Mouse (Mus musculus) heart, adult 2 months (tissue): Measurements from ENCODE around the gene Rabepk. TPM values are rescaled to one million over a fixed set of nuclear protein-coding genes. Genes with fewer than 3 reads are reported as not detected.

Experiments used
- DNase-seq, 2 experiments: peaks; one replicate each; pipeline ENCODE4 v3.0.0; 2021
- H3K27ac ChIP-seq: fragments of 200-600 bp; 2 replicates; pipeline ENCODE4 v1.8.1; 2022
- H3K27me3 ChIP-seq: fragments of 200-500 bp; 2 replicates; pipeline ENCODE4 v1.6.1; 2012; ENCODE audit warnings: mild to moderate bottlenecking, low read length, inconsistent platforms, mixed read lengths; ENCODE audit not compliant: control insufficient read depth, insufficient read depth
- H3K36me3 ChIP-seq: fragments of 200-500 bp; 2 replicates; pipeline ENCODE4 v1.6.1; 2012; ENCODE audit warnings: low read length, inconsistent platforms; ENCODE audit not compliant: control insufficient read depth, insufficient read depth
- H3K4me1 ChIP-seq: fragments of 200-500 bp; 2 replicates; pipeline ENCODE4 v1.6.1; 2011; ENCODE audit warnings: low read length; ENCODE audit not compliant: control insufficient read depth, insufficient read depth
- H3K4me3 ChIP-seq: fragments of 200-600 bp; 2 replicates; pipeline ENCODE4 v1.8.1; 2022
- H3K79me2 ChIP-seq: fragments of 200-500 bp; replicated peaks from 2 replicates; pipeline ENCODE4 v1.6.1; 2012; ENCODE audit warnings: mild to moderate bottlenecking, inconsistent platforms, low read length, moderate library complexity, mixed read lengths; ENCODE audit not compliant: control insufficient read depth, insufficient read depth
- H3K9ac ChIP-seq: fragments of 200-500 bp; 2 replicates; pipeline ENCODE4 v1.6.1; 2012; ENCODE audit warnings: low read depth, mild to moderate bottlenecking, control low read depth, inconsistent platforms, low read length, mixed read lengths
- CTCF ChIP-seq: fragments of 200-600 bp; IDR thresholded peaks from 2 replicates; pipeline ENCODE4 v1.8.1; 2022; ENCODE audit warnings: antibody characterized with exemption, mild to moderate bottlenecking, moderate library complexity
- EP300 ChIP-seq: fragments of 200-500 bp; IDR thresholded peaks from 2 replicates; pipeline ENCODE4 v1.6.1; 2011; ENCODE audit warnings: low read depth, low read length, control low read depth; ENCODE audit not compliant: insufficient read depth
- POLR2A ChIP-seq: fragments of 200-500 bp; IDR thresholded peaks from 2 replicates; pipeline ENCODE4 v1.6.1; 2011; ENCODE audit warnings: mild to moderate bottlenecking, low read depth, low read length, control low read depth; ENCODE audit not compliant: insufficient read depth
- WGBS: fragments of 180-500 bp; shearing (Covaris S2); methylation state at CpG from one replicate; pipeline ENCODE4 v1.1.7; 2018; 5-methylcytosine and 5-hydroxymethylcytosine counted together
- intact Hi-C: fragments of 180-260 bp; cut with DNase I; formaldehyde crosslinking; loops from one replicate; pipeline ENCODE4 v1.15.1; 2025
- polyA plus RNA-seq: library from polyadenylated mRNA; depleted of rRNA; stranded (reverse); fragments of >200 nt; gene quantifications from 2 replicates; pipeline ENCODE4 v1.2.3, GENCODE M21; 2012
- total RNA-seq, 2 experiments: library from RNA; stranded (reverse); gene quantifications; 2 replicates each; pipeline ENCODE4 v1.2.3; 2021

The Rabepk gene
- total and polyA plus RNA-seq, 3 experiments: 12.1 to 19.3 (median 13.3) TPM

GRCm38 (mm10) chr2:34772252-34773235, 27.2 kb downstream of the Rabepk start:
- Histone ChIP-seq H3K36me3 (peaks cover 46% of the 10 kb centered on the region), H3K4me3 (peak overlapping the region; percentile 96), H3K9ac (peak overlapping the region; percentile 91), H3K4me1 (peaks cover 14% of the 10 kb centered on the region), H3K27ac (peak overlapping the region; percentile 90), H3K79me2 (peaks cover 5% of the 10 kb centered on the region), H3K27me3 (no peaks in the 10 kb centered on the region)
- intact Hi-C loops: loop anchor here (1.0 to 10.0 kb wide), 2 partner anchors 18 to 132 kb away; no protein-coding TSS in a partner anchor
- TF ChIP-seq POLR2A (no peak), CTCF (no peak), EP300 (0 out of 2 replicates have a peak, but pooled peaks have one; percentile 18)
- no peak for DNase-seq
- 1% methylated on average over 50 of the region's 50 CpGs for WGBS

- intact Hi-C loops: loop anchor here (1.0 to 10.0 kb wide), 2 partner anchors 17 to 133 kb away; no protein-coding TSS in a partner anchor
- WGBS: under 1% methylated on average over 60 of the region's 60 CpGs
- Histone ChIP-seq H3K4me1 (peaks cover 13% of the 10 kb centered on the region), H3K79me2 (peaks cover 5% of the 10 kb centered on the region), H3K36me3 (peaks cover 37% of the 10 kb centered on the region), H3K27ac (peak within 1 kb of the TSS; percentile 95), H3K9ac (peak within 1 kb of the TSS; percentile 93), H3K4me3 (peak within 1 kb of the TSS; percentile 96), H3K27me3 (no peaks in the 10 kb centered on the region)
- TF ChIP-seq EP300: peak; percentile 58
- TF ChIP-seq POLR2A: peak; percentile 100
- no peak for TF ChIP-seq CTCF
- peak; percentile 98 to 100 for DNase-seq
Measured at GRCm38 (mm10) chr2:34771368-34772226, 28.1 kb downstream of the Rabepk start, which contains the start of gene Hspa5. Hspa5 (plus strand) TSS chr2:34771970.

- Histone ChIP-seq H3K9ac (peak overlapping the region; percentile 93), H3K27me3 (no peaks in the 10 kb centered on the region), H3K4me1 (peaks cover 13% of the 10 kb centered on the region), H3K27ac (peak overlapping the region; percentile 95), H3K4me3 (peak overlapping the region; percentile 83), H3K36me3 (peaks cover 30% of the 10 kb centered on the region), H3K79me2 (peaks cover 5% of the 10 kb centered on the region)
- TF ChIP-seq EP300 (no peak), CTCF (no peak), POLR2A (no peak)
- WGBS: 2% methylated on average over 6 of the region's 6 CpGs
- intact Hi-C loops: loop anchor here (10.0 kb wide), 1 partner anchor 134 kb away; no protein-coding TSS in a partner anchor
- no peak for DNase-seq
Measured at GRCm38 (mm10) chr2:34770951-34771350, 28.8 kb downstream of the Rabepk start.

- H3K9ac ChIP-seq: no peak overlapping the region
- peaks cover 5% of the 10 kb centered on the region for H3K79me2 ChIP-seq
- no peak for DNase-seq
- no peak overlapping the region for H3K27ac ChIP-seq
- H3K4me1 ChIP-seq: peaks cover 13% of the 10 kb centered on the region
- intact Hi-C loops: loop anchor here (10.0 kb wide), 1 partner anchor 135 kb away; no protein-coding TSS in a partner anchor
- TF ChIP-seq POLR2A (no peak), EP300 (no peak)
- 86% methylated on average over 2 of the region's 2 CpGs for WGBS
- peaks cover 22% of the 10 kb centered on the region for H3K36me3 ChIP-seq
- no peaks in the 10 kb centered on the region for H3K27me3 ChIP-seq
- no peak overlapping the region for H3K4me3 ChIP-seq
Measured at GRCm38 (mm10) chr2:34770049-34770448, 29.7 kb downstream of the Rabepk start.

GRCm38 (mm10) chr2:34764801-34765200, 34.9 kb downstream of the Rabepk start:
- H3K27me3 ChIP-seq: no peaks in the 10 kb centered on the region
- intact Hi-C loops: no loop called here
- no peaks in the 10 kb centered on the region for H3K4me1 ChIP-seq
- no peaks in the 10 kb centered on the region for H3K79me2 ChIP-seq
- no peak overlapping the region for H3K4me3 ChIP-seq
- no peak for DNase-seq
- H3K9ac ChIP-seq: no peak overlapping the region
- TF ChIP-seq EP300: no peak
- TF ChIP-seq CTCF: no peak
- TF ChIP-seq POLR2A: no peak
- H3K36me3 ChIP-seq: no peaks in the 10 kb centered on the region
- WGBS: 69% methylated on average over 12 of the region's 12 CpGs
- no peak overlapping the region for H3K27ac ChIP-seq
